Comparison of ENCODE assay signal across 21 mouse cellular contexts in the genomic region with DNA sequence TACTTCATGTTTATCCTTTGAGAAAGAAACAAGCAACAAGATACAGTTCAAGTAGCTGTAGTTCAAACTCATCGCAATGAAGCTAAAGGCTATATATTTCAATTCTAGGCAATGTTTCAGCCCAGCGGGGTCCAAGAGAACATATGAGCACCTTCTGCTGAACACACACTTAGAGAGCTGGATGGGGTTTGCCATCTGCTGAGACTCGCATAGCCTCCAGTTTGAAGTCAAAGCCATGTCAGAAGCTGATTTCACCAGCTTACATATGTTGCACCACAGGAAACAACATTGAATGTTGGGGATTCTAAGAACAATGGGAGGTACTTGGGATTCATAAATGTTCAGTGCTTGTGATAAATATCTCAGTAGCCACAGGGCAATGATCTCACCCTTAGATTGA.
"Had no signal": no experiment of that assay in that cellular context is flagged by ENCODE, and none has a peak within 500 bp of the region (broad histone marks: within the 10 kb centered on the region; RNA-seq: fewer than 3 reads in every experiment).

No protein-coding gene starts in this region.

- H3K9me3 ChIP-seq: kidney, embryonic 15.5 days; limb, embryonic 10.5 days; limb, embryonic 13.5 days; liver, embryonic 12.5 days; liver, embryonic 15.5 days; lung, embryonic 15.5 days; neural tube, embryonic 13.5 days; stomach, embryonic 15.5 days had no signal

- H3K27me3 ChIP-seq: kidney, embryonic 15.5 days; limb, embryonic 13.5 days; liver, embryonic 12.5 days; liver, embryonic 15.5 days; lung, embryonic 15.5 days; neural tube, embryonic 13.5 days; stomach, embryonic 15.5 days had no signal

- H3K9ac ChIP-seq: kidney, embryonic 15.5 days; limb, embryonic 13.5 days; liver, embryonic 12.5 days; liver, embryonic 15.5 days; lung, embryonic 15.5 days; neural tube, embryonic 13.5 days; stomach, embryonic 15.5 days had no signal

- H3K36me3 ChIP-seq: kidney, embryonic 15.5 days; limb, embryonic 10.5 days; limb, embryonic 13.5 days; liver, embryonic 12.5 days; liver, embryonic 15.5 days; lung, embryonic 15.5 days; neural tube, embryonic 13.5 days; stomach, embryonic 15.5 days had no signal

- H3K4me2 ChIP-seq: kidney, embryonic 15.5 days; limb, embryonic 13.5 days; liver, embryonic 12.5 days; liver, embryonic 15.5 days; lung, embryonic 15.5 days; midbrain, embryonic 11.5 days; neural tube, embryonic 13.5 days; stomach, embryonic 15.5 days had no signal

- H3K4me1 ChIP-seq: kidney, embryonic 15.5 days; limb, embryonic 10.5 days; limb, embryonic 13.5 days; liver, embryonic 12.5 days; liver, embryonic 15.5 days; lung, embryonic 15.5 days; neural tube, embryonic 13.5 days; stomach, embryonic 15.5 days had no signal

- ATAC-seq: liver, embryonic 12.5 days had no signal

- DNase-seq: kidney, postnatal 10 days; kidney, postnatal 36 days; liver; lung, adult 18-20 months; lung, postnatal 10 days; lung, postnatal 4 days; midbrain, embryonic 14.5 days; retina, postnatal 1 day; right cerebral cortex, postnatal 25 days; spleen, adult 18-20 months; thymus, postnatal 25 days had no signal

- H3K27ac ChIP-seq: kidney, embryonic 15.5 days; limb, embryonic 10.5 days; limb, embryonic 13.5 days; liver, embryonic 12.5 days; liver, embryonic 15.5 days; lung, embryonic 15.5 days; neural tube, embryonic 13.5 days; stomach, embryonic 15.5 days had no signal

- H3K4me3 ChIP-seq: kidney, embryonic 15.5 days; limb, embryonic 10.5 days; limb, embryonic 13.5 days; liver, embryonic 12.5 days; liver, embryonic 15.5 days; lung, embryonic 15.5 days; myocyte; neural tube, embryonic 13.5 days; stomach, embryonic 15.5 days had no signal
